Mouse (Mus musculus) myocyte (in vitro differentiated cells): Measurements from ENCODE around the gene Dennd2c. TPM values are rescaled to one million over a fixed set of nuclear protein-coding genes. Genes with fewer than 3 reads are reported as not detected.
"Not testable (repeated sequence)": the region's sequence is repeated elsewhere in the genome, so short reads cannot be mapped to it uniquely, and the experiment has no call there.

Source experiments
- H3K27me3 ChIP-seq: one replicate; pipeline ENCODE4 v1.6.1; 2011; ENCODE audit not compliant: control insufficient read depth, insufficient read depth, insufficient read length
- H3K36me3 ChIP-seq: one replicate; pipeline ENCODE4 v1.6.1; 2011; ENCODE audit not compliant: control insufficient read depth, insufficient read depth
- H3K4me2 ChIP-seq: one replicate; pipeline ENCODE4 v1.6.1; 2011; ENCODE audit warnings: low read depth, control low read depth
- H3K4me3 ChIP-seq: one replicate; pipeline ENCODE4 v1.5.1; 2011; ENCODE audit warnings: mild to moderate bottlenecking, control low read depth, moderate library complexity
- H3K79me2 ChIP-seq: one replicate; pipeline ENCODE4 v1.6.1; 2011; ENCODE audit not compliant: control insufficient read depth, insufficient read depth
- H3ac ChIP-seq: one replicate; pipeline ENCODE4 v1.6.1; 2011; ENCODE audit not compliant: control insufficient read depth, insufficient read length
- CEBPB ChIP-seq: IDR thresholded peaks from 2 replicates; pipeline ENCODE4 v1.6.1; 2011; ENCODE audit warnings: mild to moderate bottlenecking, moderate library complexity; ENCODE audit not compliant: poor library complexity, insufficient read depth, severe bottlenecking
- E2F4 ChIP-seq: IDR thresholded peaks from one replicate; pipeline ENCODE4 v1.6.1; 2011; ENCODE audit warnings: mild to moderate bottlenecking, control low read depth, moderate library complexity; ENCODE audit not compliant: insufficient read depth
- MAX ChIP-seq: IDR thresholded peaks from one replicate; pipeline ENCODE4 v1.6.1; 2011; ENCODE audit warnings: low read depth, mild to moderate bottlenecking, control low read depth
- MYOD1 ChIP-seq, 3 experiments: IDR thresholded peaks; one replicate each; pipeline ENCODE4 v1.6.1; 2011; ENCODE audit warnings: control low read depth in 2 of 3, low read depth in 2 of 3, mild to moderate bottlenecking in 2 of 3, moderate library complexity in 1 of 3; ENCODE audit not compliant: insufficient read length in 2 of 3, control insufficient read depth in 1 of 3
- MYOG ChIP-seq, 3 experiments: IDR thresholded peaks; one replicate each; pipeline ENCODE4 v1.6.1; 2011; ENCODE audit warnings: control low read depth in 2 of 3, low read depth in 2 of 3, mild to moderate bottlenecking in 2 of 3; ENCODE audit not compliant: insufficient read length in 2 of 3, control insufficient read depth in 1 of 3, insufficient read depth in 1 of 3
- POLR2A ChIP-seq: IDR thresholded peaks from one replicate; pipeline ENCODE4 v1.6.1; 2011; ENCODE audit warnings: low read depth, mild to moderate bottlenecking, control low read depth, moderate library complexity; ENCODE audit not compliant: insufficient read length
- POLR2AphosphoS2 ChIP-seq: IDR thresholded peaks from one replicate; pipeline ENCODE4 v1.6.1; 2011; ENCODE audit warnings: low read depth, control low read depth; ENCODE audit not compliant: insufficient read length
- REST ChIP-seq: IDR thresholded peaks from one replicate; pipeline ENCODE4 v1.6.1; 2011; ENCODE audit warnings: mild to moderate bottlenecking, control low read depth, moderate library complexity; ENCODE audit not compliant: insufficient read depth, insufficient read length
- SRF ChIP-seq: IDR thresholded peaks from one replicate; pipeline ENCODE4 v1.6.1; 2011; ENCODE audit warnings: low read depth; ENCODE audit not compliant: control insufficient read depth, insufficient read length
- TCF12 ChIP-seq: IDR thresholded peaks from one replicate; pipeline ENCODE4 v1.6.1; 2011; ENCODE audit warnings: mild to moderate bottlenecking, control low read depth; ENCODE audit not compliant: poor library complexity, insufficient read depth, severe bottlenecking
- TCF3 ChIP-seq: IDR thresholded peaks from one replicate; pipeline ENCODE4 v1.6.1; 2011; ENCODE audit warnings: low read depth, control low read depth; ENCODE audit not compliant: insufficient read length
- USF1 ChIP-seq: IDR thresholded peaks from one replicate; pipeline ENCODE4 v1.6.1; 2011; ENCODE audit warnings: low read depth, mild to moderate bottlenecking, control low read depth, moderate library complexity
- polyA plus RNA-seq: library from polyadenylated mRNA; unstranded; fragments of >200 nt; fragmentation: generic; extraction: Trizol; gene quantifications from one replicate; pipeline ENCODE4 v1.2.1, GENCODE M21; 2012; ENCODE audit warnings: missing spikeins

Dennd2c gene
- polyA plus RNA-seq, 1 experiment = 2.4 TPM

- peaks cover 43% of the 10 kb centered on the region for H3K36me3 ChIP-seq
- H3K79me2 ChIP-seq = peaks cover 2% of the 10 kb centered on the region
- no peak for TF ChIP-seq POLR2A
- peak; percentile 59 for TF ChIP-seq POLR2AphosphoS2
- TF ChIP-seq USF1 = no peak
- no peak for TF ChIP-seq TCF3
- TF ChIP-seq MAX = no peak
- no peak for TF ChIP-seq CEBPB
- TF ChIP-seq REST = no peak
- H3K4me3 ChIP-seq = no peak overlapping the region
- no peaks in the 10 kb centered on the region for H3K27me3 ChIP-seq
- H3K4me2 ChIP-seq = no peak overlapping the region
- no peak overlapping the region for H3ac ChIP-seq
Observed at GRCm38 (mm10) chr3:103179527-103179926, 77.1 kb downstream of the Dennd2c start.

- Histone ChIP-seq H3K4me2 (no peak overlapping the region), H3K36me3 (peaks cover 27% of the 10 kb centered on the region), H3K4me3 (no peak overlapping the region), H3K27me3 (no peaks in the 10 kb centered on the region), H3K79me2 (no peaks in the 10 kb centered on the region), H3ac (no peak overlapping the region)
- TF ChIP-seq TCF3 = no peak
- TF ChIP-seq CEBPB = no peak
- no peak for TF ChIP-seq SRF
- no peak for TF ChIP-seq USF1
- TF ChIP-seq E2F4 = no peak
- TF ChIP-seq MYOD1 (IDR thresholded peaks at IDR 0.05; ENCODE audit: control insufficient read depth in 1 of 3, insufficient read length in 2 of 3, low read depth in 2 of 3) = no peak
- TF ChIP-seq REST = no peak
- TF ChIP-seq POLR2A = no peak
- TF ChIP-seq MAX = no peak
- no peak for TF ChIP-seq POLR2AphosphoS2
- no peak for TF ChIP-seq MYOG (IDR thresholded peaks at IDR 0.05; ENCODE audit: control insufficient read depth in 1 of 3, insufficient read depth in 1 of 3, insufficient read length in 2 of 3, low read depth in 2 of 3)
- TF ChIP-seq TCF12 = no peak
Observed at GRCm38 (mm10) chr3:103181171-103181570, 78.8 kb downstream of the Dennd2c start.

- TF ChIP-seq TCF3 (no peak), REST (no peak), POLR2AphosphoS2 (no peak), MYOG (IDR thresholded peaks at IDR 0.05; ENCODE audit: control insufficient read depth in 1 of 3, insufficient read depth in 1 of 3, insufficient read length in 2 of 3, low read depth in 2 of 3) (no peak), E2F4 (no peak), POLR2A (no peak), MAX (no peak), CEBPB (no peak), SRF (no peak), USF1 (no peak), MYOD1 (IDR thresholded peaks at IDR 0.05; ENCODE audit: control insufficient read depth in 1 of 3, insufficient read length in 2 of 3, low read depth in 2 of 3) (no peak), TCF12 (no peak)
- Histone ChIP-seq H3K79me2 (no peaks in the 10 kb centered on the region), H3K27me3 (no peaks in the 10 kb centered on the region), H3ac (no peak overlapping the region), H3K4me3 (no peak overlapping the region), H3K36me3 (peaks cover 12% of the 10 kb centered on the region), H3K4me2 (no peak overlapping the region)
Observed at GRCm38 (mm10) chr3:103182821-103183220, 80.4 kb downstream of the Dennd2c start.

GRCm38 (mm10) chr3:103184467-103184866 is 82.1 kb downstream of the Dennd2c start:
- not testable (repeated sequence) for H3K27me3 ChIP-seq, H3K79me2 ChIP-seq, H3K4me2 ChIP-seq, H3K4me3 ChIP-seq, H3ac ChIP-seq, H3K36me3 ChIP-seq

GRCm38 (mm10) chr3:103188451-103188850 is 86.0 kb downstream of the Dennd2c start:
- Histone ChIP-seq H3K79me2 (no peaks in the 10 kb centered on the region), H3K4me2 (no peak overlapping the region), H3K4me3 (no peak overlapping the region), H3K27me3 (no peaks in the 10 kb centered on the region), H3K36me3 (no peaks in the 10 kb centered on the region), H3ac (no peak overlapping the region)
- TF ChIP-seq TCF3 = no peak
- TF ChIP-seq E2F4 = no peak
- no peak for TF ChIP-seq SRF
- no peak for TF ChIP-seq REST
- TF ChIP-seq MYOG (IDR thresholded peaks at IDR 0.05; ENCODE audit: control insufficient read depth in 1 of 3, insufficient read depth in 1 of 3, insufficient read length in 2 of 3, low read depth in 2 of 3) = no peak
- TF ChIP-seq CEBPB = no peak
- no peak for TF ChIP-seq MAX
- TF ChIP-seq POLR2AphosphoS2 = no peak
- TF ChIP-seq MYOD1 (IDR thresholded peaks at IDR 0.05; ENCODE audit: control insufficient read depth in 1 of 3, insufficient read length in 2 of 3, low read depth in 2 of 3) = no peak
- no peak for TF ChIP-seq TCF12
- no peak for TF ChIP-seq USF1
- no peak for TF ChIP-seq POLR2A
